Mouse (Mus musculus) adrenal gland, adult 2 months (tissue): ENCODE measurements around the gene Hemk1. TPM values are rescaled to one million over a fixed set of nuclear protein-coding genes. Genes with fewer than 3 reads are reported as not detected.
A peak's percentile ranks its signal among the peaks of the same experiment; 100 is the strongest.

ENCODE experiments used
- DNase-seq: peaks from one replicate; pipeline ENCODE4 v3.0.0; 2021
- polyA plus RNA-seq: library from polyadenylated mRNA; depleted of rRNA; stranded (reverse); fragments of >200 nt; gene quantifications from 2 replicates; pipeline ENCODE4 v1.2.3, GENCODE M21; 2012; rRNA removed
- total RNA-seq, 2 experiments: library from RNA; stranded (reverse); gene quantifications; 2 replicates each; pipeline ENCODE4 v1.2.3; 2021

The Hemk1 gene
- total and polyA plus RNA-seq, 3 experiments, result 17.5 to 25.5 (median 17.7) TPM

- DNase-seq, result no peak
These were observed 42.5 kb downstream of the Hemk1 start for GRCm38 (mm10) chr9:107295616-107296015.

GRCm38 (mm10) chr9:107294249-107294648 lies 43.9 kb downstream of the Hemk1 start:
- peak; percentile 83 for DNase-seq

DNA sequence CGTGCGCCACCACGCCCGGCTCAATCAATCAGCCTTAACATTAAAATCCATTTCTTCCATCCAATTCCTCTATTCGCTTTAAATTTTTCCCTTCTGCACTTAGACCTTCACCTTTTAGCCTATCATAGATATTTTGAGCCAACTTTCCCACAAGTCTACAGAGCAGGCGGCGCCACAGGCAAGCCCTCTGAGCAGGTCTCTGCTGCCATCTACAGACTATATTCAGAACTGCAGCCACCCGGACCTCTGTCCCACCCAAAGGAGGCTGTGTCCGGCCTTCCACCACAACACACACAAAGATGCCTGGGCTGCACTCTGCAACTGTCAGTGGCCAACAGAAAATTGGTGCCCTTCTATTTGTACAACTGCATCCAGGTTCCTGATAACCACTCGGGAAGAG lies 47.3 kb downstream of the Hemk1 start:
- DNase-seq, result peak; percentile 88

GRCm38 (mm10) chr9:107289211-107290076 lies 48.7 kb downstream of the Hemk1 start, which contains the start of gene Mapkapk3:
TSS of gene Mapkapk3 (minus strand) at chr9:107289877.
- peak; percentile 94 for DNase-seq

DNA sequence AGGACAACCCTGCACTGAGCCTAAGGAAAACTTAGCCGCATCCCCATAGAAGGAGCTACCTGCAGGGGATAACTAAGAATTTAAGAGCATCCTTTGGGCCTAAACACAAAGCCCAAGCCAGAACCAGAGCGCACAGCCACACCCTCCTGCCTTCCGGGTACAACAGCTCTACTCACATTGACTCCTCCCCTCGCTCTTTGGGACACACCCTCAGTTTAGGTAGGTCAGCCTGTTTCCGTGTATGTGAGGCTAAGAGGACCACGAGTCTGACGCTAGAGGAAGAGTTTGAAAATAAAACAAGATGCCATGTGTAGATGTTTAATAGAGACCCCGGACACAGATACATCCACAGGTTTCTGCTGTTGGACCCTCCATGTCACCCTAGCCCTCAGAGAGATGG lies 49.4 kb downstream of the Hemk1 start:
- no peak for DNase-seq

GRCm38 (mm10) chr9:107288105-107288650 lies 50.0 kb downstream of the Hemk1 start:
- no peak for DNase-seq

DNA sequence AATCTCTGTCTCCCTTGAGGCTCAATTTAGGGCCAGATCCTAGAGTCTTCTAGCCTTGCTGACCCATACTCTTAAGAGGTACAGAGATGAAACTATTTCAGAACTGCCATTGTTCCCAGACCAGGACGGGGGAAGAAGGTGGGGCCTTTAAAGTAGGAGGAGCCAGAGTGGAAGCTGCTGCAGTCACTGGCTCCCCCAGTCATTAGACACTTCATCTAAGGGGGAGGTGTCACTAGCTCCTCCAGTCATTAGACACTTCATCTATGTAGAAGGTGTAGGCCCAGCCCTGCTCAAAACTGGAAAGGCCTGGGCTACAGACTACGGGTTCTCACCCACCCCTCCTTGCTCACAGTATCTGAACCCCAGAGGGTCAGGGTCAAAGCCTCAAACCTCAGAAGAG lies 50.9 kb downstream of the Hemk1 start:
- no peak for DNase-seq

GRCm38 (mm10) chr9:107285009-107285408 lies 53.1 kb downstream of the Hemk1 start:
- no peak for DNase-seq

DNA sequence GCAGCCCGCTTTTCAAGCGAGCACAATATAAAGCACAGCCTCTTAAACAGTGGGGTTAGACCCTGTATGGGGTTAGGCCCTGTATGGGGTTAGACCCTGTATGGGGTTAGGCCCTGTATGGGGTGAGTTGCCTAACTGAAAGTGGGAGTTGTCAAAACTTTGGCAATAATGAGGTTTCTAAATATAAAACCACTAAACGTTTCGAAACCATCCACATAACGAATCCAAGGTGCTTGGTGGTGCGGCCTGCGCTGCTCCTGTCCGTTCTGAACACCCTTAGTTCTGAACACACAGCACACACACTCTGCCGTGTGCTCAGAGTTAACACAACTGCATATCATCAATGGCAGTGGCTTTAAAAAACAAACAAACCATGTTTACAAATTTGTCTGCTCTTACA lies 55.2 kb downstream of the Hemk1 start:
- no peak for DNase-seq

- DNase-seq, result no peak
These were observed 56.7 kb downstream of the Hemk1 start for GRCm38 (mm10) chr9:107281241-107281987.

GRCm38 (mm10) chr9:107280322-107281027 lies 57.7 kb downstream of the Hemk1 start:
- peak; percentile 73 for DNase-seq

DNA sequence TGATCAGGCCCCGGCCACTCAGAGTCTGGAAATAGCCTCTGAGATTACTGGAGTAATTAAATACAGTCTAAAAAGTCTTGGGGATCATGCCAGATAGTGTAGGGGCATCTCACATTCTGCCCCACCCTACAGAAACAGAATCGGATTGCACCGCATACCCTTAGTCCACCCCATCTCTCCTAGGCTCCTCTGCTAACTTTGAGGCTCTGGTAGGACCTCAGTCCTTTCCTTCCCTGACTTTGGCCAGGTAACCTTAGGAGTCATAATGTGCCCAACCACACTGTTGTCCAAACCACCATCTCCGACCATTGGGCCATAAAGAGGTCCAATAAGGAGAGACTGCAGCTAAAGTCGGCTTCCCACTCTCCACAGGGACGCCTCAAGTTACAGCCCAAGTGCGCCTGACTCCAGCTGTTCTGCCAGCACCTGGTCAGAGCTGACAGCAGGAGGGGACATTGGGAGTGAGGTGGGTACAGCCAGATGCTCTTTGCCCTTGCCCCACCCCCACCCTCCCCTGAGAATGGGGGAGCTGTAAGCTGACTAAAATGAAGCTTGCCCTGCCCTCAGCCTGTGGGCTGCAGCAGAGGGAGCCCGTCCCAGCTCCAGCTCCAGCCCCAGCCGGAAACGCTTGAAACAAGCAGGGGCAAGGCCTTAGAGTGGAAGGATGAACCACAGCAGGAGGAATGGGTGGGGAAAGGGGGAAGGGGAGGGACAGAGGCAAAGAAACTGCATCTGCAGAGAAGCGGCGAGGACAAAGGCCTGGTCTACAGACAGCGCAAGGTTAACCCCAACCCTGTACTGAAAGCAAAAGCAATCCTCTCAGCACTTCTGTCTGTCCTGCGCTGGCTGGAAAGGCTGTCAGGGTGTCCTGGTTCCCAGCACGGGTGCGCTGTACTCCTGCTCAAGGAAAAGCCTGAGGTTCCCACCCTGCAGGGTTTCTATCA lies 58.5 kb downstream of the Hemk1 start:
- no peak for DNase-seq

DNA sequence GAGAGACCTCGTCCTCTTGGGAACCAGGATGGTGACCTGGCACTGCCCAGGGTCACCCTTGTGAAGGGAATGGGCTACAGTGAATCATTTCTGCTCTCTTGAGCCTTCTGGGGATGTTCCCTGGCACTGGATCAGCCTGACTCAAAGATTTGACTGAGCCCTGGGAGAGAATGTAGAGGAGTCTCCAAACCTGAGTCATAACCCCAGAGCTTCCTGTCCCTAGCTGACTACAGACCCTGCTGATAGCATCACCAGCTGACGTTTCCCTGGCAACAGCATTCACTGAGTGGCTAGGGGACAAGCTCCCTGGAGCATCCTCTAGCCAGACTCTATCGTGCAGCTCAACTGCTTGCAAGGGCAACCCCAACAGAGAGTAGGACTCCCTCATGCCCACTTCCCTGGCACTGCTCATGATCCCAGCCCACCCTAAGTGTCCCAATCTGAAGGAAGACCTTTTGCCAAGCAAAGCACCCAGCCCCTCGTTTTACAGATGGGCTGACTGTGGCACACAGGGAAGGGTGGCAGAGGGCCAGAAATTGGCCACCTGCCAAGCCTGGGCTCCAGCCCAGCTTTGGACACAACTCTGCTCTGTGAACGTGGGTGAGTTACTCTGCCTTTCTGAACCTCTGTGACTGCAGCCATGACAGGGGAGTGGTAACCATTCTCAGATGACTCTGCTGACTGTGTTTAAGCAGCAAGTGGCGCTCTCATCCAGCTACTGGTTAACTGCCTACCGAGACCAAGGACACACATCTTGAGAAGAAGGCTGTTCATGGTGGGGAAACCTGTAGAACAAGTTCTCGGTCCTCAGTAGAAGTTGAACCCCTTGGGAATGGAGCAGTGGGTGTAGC lies 59.4 kb downstream of the Hemk1 start:
- DNase-seq, result peak; percentile 89

- DNase-seq, result no peak
These were observed 60.0 kb downstream of the Hemk1 start for GRCm38 (mm10) chr9:107278126-107278525.

GRCm38 (mm10) chr9:107277603-107278002 lies 60.5 kb downstream of the Hemk1 start:
- DNase-seq, result peak; percentile 89

Other genes with a start within 250 kb of the Hemk1 start
- 1 to 10 TPM; 3.3 to 4.2 TPM for gene Dock3, start 106.4 kb downstream of the Hemk1 start, total RNA-seq
- 0.81 and 2.0 TPM in 2 replicates for gene Dock3, start 106.4 kb downstream of the Hemk1 start, polyA plus RNA-seq
- 10 to 100 TPM; 27.9 to 69.9 TPM for gene Mapkapk3, start 48.5 kb downstream of the Hemk1 start, total RNA-seq
- 30.9 and 41.7 TPM in 2 replicates for gene Mapkapk3, start 48.5 kb downstream of the Hemk1 start, polyA plus RNA-seq
- gene Cish, start 42.3 kb downstream of the Hemk1 start, total RNA-seq, result 10 to 100 TPM; 13.9 to 18.6 TPM
- gene Cish, start 42.3 kb downstream of the Hemk1 start, polyA plus RNA-seq, result 33.3 and 34.8 TPM in 2 replicates
- 1 to 10 TPM in 1 of 2 experiments, under 1 TPM in 1; 0.69 to 1.9 TPM for gene 6430571L13Rik, start 2.3 kb upstream of the Hemk1 start, total RNA-seq
- 1.3 and 1.4 TPM in 2 replicates for gene 6430571L13Rik, start 2.3 kb upstream of the Hemk1 start, polyA plus RNA-seq
- 1 to 10 TPM; 6.9 to 7.1 TPM for gene Cacna2d2, start 61.3 kb upstream of the Hemk1 start, total RNA-seq
- gene Cacna2d2, start 61.3 kb upstream of the Hemk1 start, polyA plus RNA-seq, result 12.1 and 14.7 TPM in 2 replicates
- 10 to 100 TPM; 43.2 to 48.1 TPM for gene Tmem115, start 195.6 kb upstream of the Hemk1 start, total RNA-seq
- 84.2 and 96.5 TPM in 2 replicates for gene Tmem115, start 195.6 kb upstream of the Hemk1 start, polyA plus RNA-seq
- gene Cyb561d2, start 203.8 kb upstream of the Hemk1 start, total RNA-seq, result 10 to 100 TPM; 14.6 to 22.0 TPM
- 59.1 and 68.0 TPM in 2 replicates for gene Cyb561d2, start 203.8 kb upstream of the Hemk1 start, polyA plus RNA-seq
- gene Nprl2, start 203.9 kb upstream of the Hemk1 start, total RNA-seq, result 10 to 100 TPM; 27.9 to 31.5 TPM
- gene Nprl2, start 203.9 kb upstream of the Hemk1 start, polyA plus RNA-seq, result 24.2 and 31.9 TPM in 2 replicates
- gene Zmynd10, start 208.9 kb upstream of the Hemk1 start, total RNA-seq, result under 1 TPM; 0.45 to 0.52 TPM
- gene Zmynd10, start 208.9 kb upstream of the Hemk1 start, polyA plus RNA-seq, result 0.37 and 0.61 TPM in 2 replicates
- gene Rassf1, start 213.2 kb upstream of the Hemk1 start, total RNA-seq, result 10 to 100 TPM; 15.5 to 18.6 TPM
- 15.3 and 16.7 TPM in 2 replicates for gene Rassf1, start 213.2 kb upstream of the Hemk1 start, polyA plus RNA-seq
- gene Tusc2, start 224.9 kb upstream of the Hemk1 start, total RNA-seq, result 10 to 100 TPM; 52.2 to 57.5 TPM
- gene Tusc2, start 224.9 kb upstream of the Hemk1 start, polyA plus RNA-seq, result 88.2 and 94.1 TPM in 2 replicates
- 10 to 100 TPM; 36.8 to 52.8 TPM for gene Hyal2, start 229.6 kb upstream of the Hemk1 start, total RNA-seq
- gene Hyal2, start 229.6 kb upstream of the Hemk1 start, polyA plus RNA-seq, result 92.1 and 102 TPM in 2 replicates
- 10 to 100 TPM; 13.7 to 15.2 TPM for gene Hyal1, start 238.6 kb upstream of the Hemk1 start, total RNA-seq
- gene Hyal1, start 238.6 kb upstream of the Hemk1 start, polyA plus RNA-seq, result 6.3 and 7.0 TPM in 2 replicates
- gene Naa80, start 240.5 kb upstream of the Hemk1 start, total RNA-seq, result 10 to 100 TPM; 15.9 to 19.2 TPM
- gene Naa80, start 240.5 kb upstream of the Hemk1 start, polyA plus RNA-seq, result 111 TPM in 2 replicates
- gene Hyal3, start 242.5 kb upstream of the Hemk1 start, total RNA-seq, result 1 to 10 TPM; 1.3 to 1.4 TPM
- gene Hyal3, start 242.5 kb upstream of the Hemk1 start, polyA plus RNA-seq, result 1.8 and 2.2 TPM in 2 replicates
- 10 to 100 TPM; 36.0 to 41.7 TPM for gene Ifrd2, start 249.3 kb upstream of the Hemk1 start, total RNA-seq
- 67.3 and 80.0 TPM in 2 replicates for gene Ifrd2, start 249.3 kb upstream of the Hemk1 start, polyA plus RNA-seq